Mouse (Mus musculus) kidney, postnatal 10 days (tissue): ENCODE data around the gene Tmc8.

ENCODE experiments used
- DNase-seq: peaks from one replicate; pipeline ENCODE4 v3.0.0; 2021; ENCODE audit warnings: mixed read lengths

Gene Tmc8

DNA sequence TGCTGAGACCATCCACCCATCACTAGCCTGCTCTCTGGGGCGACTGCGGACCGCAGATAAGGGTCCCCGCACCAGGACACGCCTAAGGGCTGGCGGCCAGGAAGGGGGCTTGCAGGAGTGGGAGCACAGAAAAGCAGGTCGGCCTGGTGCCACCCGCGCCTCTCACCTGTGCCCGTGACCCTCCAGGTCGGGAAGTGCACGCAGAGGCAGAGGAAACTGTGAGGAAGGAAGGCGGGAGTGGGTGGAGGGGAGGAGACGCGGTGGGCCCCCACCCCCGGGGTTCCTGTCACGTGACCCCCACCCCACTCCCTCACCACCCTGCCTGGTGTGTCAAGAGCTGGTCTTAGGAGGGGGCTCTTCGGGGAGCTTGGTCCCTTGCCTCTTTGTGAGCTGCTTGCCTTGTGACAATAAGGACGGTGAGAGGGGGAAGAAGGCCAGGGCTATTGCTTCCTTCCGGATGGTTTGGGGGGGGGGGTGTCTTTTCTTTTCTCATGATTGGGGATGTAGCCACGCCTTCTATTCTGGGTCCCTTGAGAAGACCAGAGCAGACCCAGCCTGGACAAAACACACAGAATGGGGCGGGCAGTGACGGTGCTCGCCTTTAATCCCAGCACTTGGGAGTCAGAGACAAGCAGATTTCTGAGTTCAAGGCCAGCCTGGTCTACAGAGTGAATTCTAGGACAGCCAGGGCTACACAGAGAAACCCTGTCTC is at the start of gene Tmc8, which contains the start of gene Tmc6:
Tmc8 (plus strand) TSS at position 84 of the 712 bp plus-strand sequence.
Tmc6 (minus strand) TSS at position 206 of the 712 bp plus-strand sequence.
- DNase-seq = peak; percentile 77

GRCm38 (mm10) chr11:117736037-117736689 is 45.7 kb upstream of the Tmc8 start:
- peak; percentile 63 for DNase-seq

DNA sequence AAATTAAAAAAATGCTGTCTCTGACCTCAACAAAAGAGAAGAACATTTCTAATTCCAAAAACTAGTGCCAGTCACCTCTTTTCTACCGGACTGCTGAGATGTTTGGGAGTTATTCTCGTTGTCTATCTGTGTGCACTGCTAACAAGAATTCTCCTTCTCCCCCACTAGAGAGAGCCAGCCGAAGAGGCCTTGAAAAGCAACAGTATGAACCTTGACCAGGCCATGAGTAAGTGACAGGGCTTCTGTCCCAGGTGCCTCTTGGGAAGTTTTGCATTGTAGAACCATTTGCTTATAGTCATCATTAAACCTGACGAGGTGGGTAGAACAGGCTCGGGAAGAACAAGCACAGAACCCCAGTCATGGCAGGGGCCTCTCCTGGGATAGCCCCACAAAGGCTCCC is 43.8 kb upstream of the Tmc8 start:
- no peak for DNase-seq

DNA sequence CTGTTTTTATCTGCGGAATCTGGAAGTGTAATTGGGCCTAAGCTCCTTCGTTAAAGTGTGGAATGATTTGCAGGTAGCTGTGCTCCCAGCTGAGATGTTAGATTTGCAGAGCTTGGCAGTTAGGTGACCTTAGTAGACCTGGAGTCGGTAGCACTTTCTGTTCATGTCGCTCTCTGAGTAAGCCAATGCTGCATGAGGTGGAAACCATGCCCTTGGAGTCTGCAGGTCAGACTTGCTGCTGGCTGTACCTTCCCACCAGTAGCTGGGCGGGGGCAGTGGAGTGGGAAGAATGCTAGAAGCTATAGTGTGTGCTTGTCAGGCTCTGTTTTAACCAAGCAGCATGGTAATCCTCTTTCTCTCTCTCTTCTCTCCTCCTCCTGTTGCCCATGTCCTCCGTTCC is 40.7 kb upstream of the Tmc8 start:
- DNase-seq = no peak

- DNase-seq = no peak
Observed at GRCm38 (mm10) chr11:117742243-117742642, 39.6 kb upstream of the Tmc8 start.

DNA sequence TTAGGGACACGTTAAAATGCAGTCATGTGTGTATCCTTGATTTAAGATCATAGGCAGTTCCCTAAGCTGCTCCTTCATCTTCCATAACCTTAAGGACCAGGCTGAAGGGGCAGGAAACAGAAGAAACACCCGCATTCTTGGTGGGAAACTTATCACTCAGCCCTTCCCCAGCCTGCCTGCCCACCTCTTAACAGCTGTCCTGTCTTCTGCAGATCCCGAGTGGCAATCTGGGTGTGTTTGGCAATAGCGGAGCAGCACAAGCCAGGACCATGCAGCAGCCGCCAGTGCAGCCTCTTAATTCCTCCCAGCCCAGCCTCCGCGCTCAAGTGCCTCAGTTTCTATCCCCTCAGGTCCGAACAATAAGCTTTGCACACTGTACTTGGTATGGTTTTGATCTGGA is 39.2 kb upstream of the Tmc8 start:
- DNase-seq = no peak

GRCm38 (mm10) chr11:117743454-117744030 is 38.3 kb upstream of the Tmc8 start:
- DNase-seq = no peak

DNA sequence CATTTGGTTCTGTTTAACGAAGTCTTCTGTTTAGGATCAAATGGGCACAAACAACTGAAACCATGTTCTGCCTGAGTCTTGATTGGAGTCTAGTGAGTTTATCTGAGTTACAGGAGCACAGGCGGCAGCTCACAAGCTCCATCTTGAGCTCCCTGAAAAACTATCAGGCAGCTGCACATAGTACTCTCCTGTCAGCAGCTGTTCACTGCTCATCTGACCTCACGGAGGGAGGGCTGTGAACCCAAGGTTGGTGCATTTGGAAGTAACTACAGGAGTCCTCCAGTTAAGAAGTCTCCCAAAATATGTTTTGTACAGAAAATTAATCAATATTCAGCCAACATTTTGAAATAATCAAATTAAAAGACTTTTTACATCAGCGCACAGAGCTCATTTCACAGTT is 33.2 kb upstream of the Tmc8 start:
- no peak for DNase-seq

GRCm38 (mm10) chr11:117749414-117749813 is 32.5 kb upstream of the Tmc8 start:
- DNase-seq = no peak

- DNase-seq = no peak
Observed at GRCm38 (mm10) chr11:117751544-117751943, 30.3 kb upstream of the Tmc8 start.

DNA sequence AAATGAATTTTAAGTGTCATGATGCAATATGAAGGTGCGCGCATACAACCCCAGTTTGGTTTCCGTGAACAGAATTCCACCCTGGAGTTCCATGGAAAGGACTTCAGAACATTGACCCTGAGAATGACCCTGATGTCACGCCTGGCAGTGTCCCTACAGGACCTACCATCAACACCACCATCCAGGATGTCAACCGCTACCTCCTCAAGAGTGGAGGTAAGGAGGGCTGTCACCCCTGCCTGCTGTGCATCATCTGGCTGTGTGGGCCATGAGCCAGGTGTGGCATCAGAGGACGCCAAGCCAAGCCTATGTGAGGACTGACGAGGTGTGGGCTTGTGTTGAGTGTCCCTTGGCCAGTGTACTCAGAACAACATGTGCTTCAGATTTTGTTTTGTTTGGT is 26.0 kb upstream of the Tmc8 start:
- DNase-seq = no peak

DNA sequence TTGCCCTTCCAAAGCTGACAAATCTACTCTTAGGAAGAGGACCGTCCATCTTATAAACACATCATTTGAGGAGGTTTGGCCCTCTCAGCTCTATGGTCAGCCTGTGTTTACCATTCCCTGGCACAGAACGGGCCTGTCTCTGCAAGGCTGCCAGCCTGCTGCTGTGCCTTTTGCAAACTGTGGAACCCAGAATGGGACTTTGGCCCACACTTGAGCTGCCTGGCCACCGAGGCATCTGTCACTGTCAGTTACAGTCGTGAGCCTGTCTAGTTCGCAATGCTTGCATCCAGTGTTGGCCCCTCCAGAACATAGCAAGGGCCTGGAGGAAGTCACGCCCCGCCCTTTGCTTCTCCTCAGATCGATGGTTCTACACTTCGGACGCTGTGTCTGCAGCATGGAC is 22.6 kb upstream of the Tmc8 start:
- no peak for DNase-seq

DNA sequence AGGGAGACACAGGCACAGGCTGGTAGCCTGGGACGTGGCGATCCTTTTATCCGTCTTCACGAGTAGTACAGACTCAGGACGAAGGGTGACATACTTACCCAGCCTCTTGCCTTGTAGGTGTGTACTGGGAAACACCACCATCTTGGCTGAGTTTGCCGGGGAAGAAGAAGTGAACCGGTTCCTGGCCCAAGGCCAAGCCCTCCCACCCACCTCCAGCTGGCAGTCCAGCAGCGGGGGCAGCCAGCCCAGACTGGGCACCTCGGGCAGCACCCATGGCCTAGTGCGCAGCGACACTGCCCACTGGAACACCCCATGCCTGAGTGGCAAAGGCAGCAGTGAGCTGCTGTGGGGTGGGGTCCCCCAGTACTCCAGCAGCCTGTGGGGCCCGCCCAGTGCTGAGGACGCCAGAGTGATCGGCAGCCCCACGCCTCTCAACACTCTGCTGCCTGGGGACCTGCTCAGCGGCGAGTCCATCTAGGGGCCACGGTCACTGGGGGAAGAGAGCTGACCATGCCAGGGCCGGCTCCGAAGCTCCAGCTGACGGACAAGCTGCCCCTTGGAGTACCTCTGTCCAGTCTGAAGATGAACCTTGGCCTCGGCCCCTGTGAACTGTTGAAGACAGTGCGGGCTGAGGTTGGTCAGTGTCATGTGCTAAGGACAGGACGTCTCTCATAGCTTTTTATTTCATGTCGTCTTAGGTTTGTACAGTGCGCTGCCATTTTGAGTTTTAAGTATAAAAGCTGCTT is 21.3 kb upstream of the Tmc8 start:
- DNase-seq = peak; percentile 70

GRCm38 (mm10) chr11:117761801-117762200 is 20.1 kb upstream of the Tmc8 start:
- no peak for DNase-seq

GRCm38 (mm10) chr11:117762246-117762645 is 19.6 kb upstream of the Tmc8 start:
- no peak for DNase-seq

- DNase-seq = no peak
Observed at GRCm38 (mm10) chr11:117764319-117764718, 17.6 kb upstream of the Tmc8 start.

DNA sequence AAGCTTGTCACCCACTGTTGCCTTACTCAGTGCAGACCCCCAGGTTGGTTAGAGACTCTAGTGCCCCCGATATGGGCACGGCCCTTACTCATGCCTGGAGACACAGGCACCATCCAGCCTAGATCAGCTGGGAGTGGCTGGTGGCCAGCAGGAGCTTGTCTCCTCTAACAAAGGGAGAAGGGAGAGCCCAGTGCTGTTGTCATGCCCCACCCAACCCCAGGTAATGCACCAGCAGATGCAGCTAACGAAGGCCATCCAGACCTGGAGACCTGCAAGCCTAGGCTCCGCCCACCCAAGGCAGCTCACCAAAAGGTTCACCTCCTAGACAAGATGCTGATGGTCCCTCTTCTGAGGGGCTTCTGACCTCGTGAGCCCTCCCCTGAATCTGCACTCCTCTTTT is 16.5 kb upstream of the Tmc8 start:
- DNase-seq = no peak

GRCm38 (mm10) chr11:117766275-117766674 is 15.6 kb upstream of the Tmc8 start:
- no peak for DNase-seq

GRCm38 (mm10) chr11:117768725-117769682 is 12.9 kb upstream of the Tmc8 start:
- peak; percentile 54 for DNase-seq

- no peak for DNase-seq
Observed at GRCm38 (mm10) chr11:117769683-117770047, 12.2 kb upstream of the Tmc8 start.

DNA sequence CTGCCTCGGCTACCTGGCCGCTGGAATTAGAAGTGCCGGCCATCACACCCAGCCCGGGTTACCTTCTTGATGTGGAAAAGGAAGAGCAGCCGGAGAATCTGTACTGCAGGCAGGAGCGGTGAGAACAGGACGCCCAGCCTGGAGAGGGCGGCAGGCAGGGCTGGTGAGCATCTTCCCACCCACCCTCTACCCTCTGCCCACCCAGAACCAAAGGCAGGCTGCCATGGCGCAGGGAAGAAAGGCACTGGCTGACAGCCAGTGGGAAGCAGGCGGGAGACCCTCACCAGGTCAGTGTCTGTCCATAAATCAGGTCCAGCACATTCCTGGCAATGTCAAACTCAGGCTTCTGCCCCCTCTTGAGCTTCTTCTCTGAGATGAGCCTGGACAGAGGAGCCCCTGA is 11.5 kb upstream of the Tmc8 start:
- DNase-seq = no peak

- DNase-seq = no peak
Observed at GRCm38 (mm10) chr11:117772352-117772751, 9.5 kb upstream of the Tmc8 start.
